Mouse (Mus musculus) liver, adult 10 weeks (tissue): ENCODE measurements around the gene Ctsm. TPM values are rescaled to one million over a fixed set of nuclear protein-coding genes. Genes with fewer than 3 reads are reported as not detected.

Experiments used
- polyA plus RNA-seq: library from polyadenylated mRNA; stranded (reverse); fragments of 350-450 nt; fragmentation: Illumina TruSeq; extraction: RNeasy Lipid Tissue Mini Kit (QIAGEN cat#74804); gene quantifications from one replicate; pipeline ENCODE4 v1.2.3, GENCODE M21; 2014; ENCODE audit warnings: low read depth, low replicate concordance

Gene Ctsm
- polyA plus RNA-seq: not detected

GRCm38 (mm10) chr13:61541631-61542030, at the start of gene Ctsm:
Ctsm (minus strand) TSS chr13:61541839.

GRCm38 (mm10) chr13:61570027-61570426, 28.4 kb upstream of the Ctsm start, which contains the start of gene Cts3:
Cts3 (minus strand) TSS chr13:61570127.

GRCm38 (mm10) chr13:61568074-61568473, 26.4 kb upstream of the Ctsm start, which contains the start of gene Gm49352:
Gm49352 (minus strand) TSS chr13:61568174.

Other genes starting within 250 kb of the Ctsm start
- not detected for gene Cts7, start 183.6 kb downstream of the Ctsm start, polyA plus RNA-seq
- gene Gm49352, start 26.3 kb upstream of the Ctsm start, polyA plus RNA-seq: not detected
- gene Cts3, start 28.3 kb upstream of the Ctsm start, polyA plus RNA-seq: not detected